Mouse (Mus musculus) frontal cortex, postnatal 14 days (tissue): Measurements from ENCODE around the gene Dpp8.
"Not testable (repeated sequence)": the region's sequence is repeated elsewhere in the genome, so short reads cannot be mapped to it uniquely, and the experiment has no call there.

Source experiments
- DNase-seq, 2 experiments: peaks; one replicate each; pipeline ENCODE4 v3.0.0; 2022; ENCODE audit warnings: low spot score in 2 of 2

The Dpp8 gene

GRCm38 (mm10) chr9:65021887-65022579 lies 10.2 kb upstream of the Dpp8 start:
- no peak for DNase-seq

- no peak for DNase-seq
These were observed 9.6 kb upstream of the Dpp8 start for GRCm38 (mm10) chr9:65022580-65023135.

- DNase-seq, result no peak
These were observed 8.8 kb upstream of the Dpp8 start for GRCm38 (mm10) chr9:65023447-65023846.

- DNase-seq, result no peak
These were observed 5.0 kb upstream of the Dpp8 start for GRCm38 (mm10) chr9:65027241-65027640.

GRCm38 (mm10) chr9:65028313-65028712 lies 3.9 kb upstream of the Dpp8 start:
- no peak for DNase-seq

GRCm38 (mm10) chr9:65031355-65031754 lies 859 bp upstream of the Dpp8 start:
- DNase-seq, result not testable (repeated sequence)

- DNase-seq, result no peak
These were observed 333 bp upstream of the Dpp8 start for GRCm38 (mm10) chr9:65031894-65032268.

- no peak for DNase-seq
These were observed 4.2 kb downstream of the Dpp8 start for GRCm38 (mm10) chr9:65036456-65036855.

- no peak for DNase-seq
These were observed 4.6 kb downstream of the Dpp8 start for GRCm38 (mm10) chr9:65036861-65037260.

- DNase-seq, result no peak
These were observed 9.2 kb downstream of the Dpp8 start for GRCm38 (mm10) chr9:65041430-65041829.

GRCm38 (mm10) chr9:65046993-65047392 lies 14.8 kb downstream of the Dpp8 start:
- no peak for DNase-seq

GRCm38 (mm10) chr9:65049422-65049821 lies 17.2 kb downstream of the Dpp8 start:
- DNase-seq, result no peak

GRCm38 (mm10) chr9:65050981-65051380 lies 18.8 kb downstream of the Dpp8 start:
- no peak for DNase-seq

- DNase-seq, result no peak
These were observed 32.0 kb downstream of the Dpp8 start for GRCm38 (mm10) chr9:65064251-65064650.

- DNase-seq, result no peak
These were observed 38.4 kb downstream of the Dpp8 start for GRCm38 (mm10) chr9:65070587-65070986.

- no peak for DNase-seq
These were observed 41.3 kb downstream of the Dpp8 start for GRCm38 (mm10) chr9:65073555-65073954.

GRCm38 (mm10) chr9:65074251-65074650 lies 42.0 kb downstream of the Dpp8 start:
- no peak for DNase-seq

GRCm38 (mm10) chr9:65074855-65075493 lies 42.8 kb downstream of the Dpp8 start:
- DNase-seq, result no peak

GRCm38 (mm10) chr9:65077536-65077935 lies 45.3 kb downstream of the Dpp8 start:
- DNase-seq, result no peak

GRCm38 (mm10) chr9:65080141-65080540 lies 47.9 kb downstream of the Dpp8 start:
- not testable (repeated sequence) for DNase-seq

GRCm38 (mm10) chr9:65083075-65083765 lies 51.0 kb downstream of the Dpp8 start:
- no peak for DNase-seq

- DNase-seq, result no peak
These were observed 52.1 kb downstream of the Dpp8 start for GRCm38 (mm10) chr9:65084198-65084807.
